Mouse (Mus musculus): ENCODE data around the gene Haghl. TPM values are rescaled to one million over a fixed set of nuclear protein-coding genes. Genes with fewer than 3 reads are reported as not detected.
"Not testable (repeated sequence)": the region's sequence is repeated elsewhere in the genome, so short reads cannot be mapped to it uniquely, and the experiment has no call there.

Haghl gene
- total and polyA plus RNA-seq, 3 experiments = 16.6 to 67.2 (median 33.7) TPM

DNA sequence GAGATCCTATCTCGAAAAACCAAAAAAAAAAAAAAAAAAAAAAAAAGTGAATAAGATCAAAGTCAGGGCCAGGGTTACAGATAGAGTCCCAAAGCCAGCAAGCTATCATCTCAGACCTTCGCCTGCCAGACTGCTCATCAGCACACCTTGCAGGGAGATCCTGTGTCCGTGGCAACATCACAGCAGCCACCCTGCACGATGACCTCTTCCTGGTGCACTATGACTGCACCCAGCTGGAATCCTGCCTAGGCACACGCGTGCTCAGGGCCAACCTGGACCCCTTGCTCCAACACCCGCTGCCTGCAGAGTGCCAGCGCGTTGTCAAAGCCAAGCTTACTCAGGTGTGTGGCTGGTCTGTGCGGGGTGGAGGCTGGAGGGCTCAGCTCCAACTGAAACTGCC is 41.2 kb downstream of the Haghl start:
- DNase-seq = peak; percentile 50

DNA sequence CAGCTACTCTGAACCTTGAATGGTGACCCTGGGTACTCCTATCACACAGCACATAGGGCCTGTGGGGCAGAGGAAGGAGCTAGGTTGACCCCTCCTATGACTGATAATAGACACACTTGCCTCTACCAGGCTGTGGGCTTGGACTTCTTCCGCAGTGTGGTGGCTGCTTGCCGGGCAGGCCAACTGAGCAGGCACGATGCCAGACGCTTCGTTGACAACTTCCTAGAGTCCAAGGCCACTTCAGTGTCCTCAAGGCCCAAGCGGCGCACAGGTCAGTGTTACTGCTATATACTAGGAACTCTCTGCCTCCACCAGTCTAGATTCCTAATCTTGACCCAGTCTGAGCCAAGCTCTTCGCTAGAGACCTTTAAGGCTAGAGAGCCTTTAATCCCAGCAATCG is 41.6 kb downstream of the Haghl start:
- peak; percentile 84 for DNase-seq

DNA sequence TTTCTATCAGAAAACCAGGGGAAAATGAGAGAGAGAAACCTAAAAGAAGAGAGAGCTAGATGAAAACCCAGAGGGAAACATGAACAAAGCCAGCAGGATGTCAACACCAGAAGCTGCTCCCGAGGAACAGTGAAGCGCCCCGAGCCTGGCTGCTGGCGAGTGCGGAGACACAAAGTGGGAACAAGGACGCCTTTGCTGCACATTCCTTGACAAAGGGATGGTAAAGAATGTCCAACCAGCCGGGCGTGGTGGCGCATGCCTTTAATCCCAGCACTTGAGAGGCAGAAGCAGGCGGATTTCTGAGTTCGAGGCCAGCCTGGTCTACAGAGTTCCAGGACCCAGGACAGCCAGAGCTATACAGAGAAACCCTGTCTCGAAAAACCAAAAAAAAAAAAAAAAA is 44.0 kb downstream of the Haghl start:
- not testable (repeated sequence) for DNase-seq

DNA sequence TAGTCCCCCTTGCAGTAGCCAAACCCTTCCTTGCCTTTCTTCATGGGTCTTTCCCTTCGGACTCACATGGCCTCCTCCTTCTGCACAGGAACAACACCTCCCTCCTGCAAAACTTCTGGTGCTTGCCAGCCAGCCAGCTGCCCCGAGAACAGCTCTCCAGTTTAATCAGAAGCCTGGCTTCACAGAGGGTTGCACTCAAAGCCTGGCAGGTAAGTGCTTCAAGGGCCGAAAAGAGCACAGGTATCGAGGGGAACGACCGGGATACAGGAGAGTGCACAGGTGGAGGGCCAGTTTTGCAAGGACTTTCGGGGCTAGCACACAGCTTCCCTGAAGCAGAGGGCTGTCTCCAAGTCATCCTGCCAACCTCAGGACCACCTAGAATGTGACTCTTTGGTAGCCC is 46.6 kb downstream of the Haghl start:
- no peak for DNase-seq

DNA sequence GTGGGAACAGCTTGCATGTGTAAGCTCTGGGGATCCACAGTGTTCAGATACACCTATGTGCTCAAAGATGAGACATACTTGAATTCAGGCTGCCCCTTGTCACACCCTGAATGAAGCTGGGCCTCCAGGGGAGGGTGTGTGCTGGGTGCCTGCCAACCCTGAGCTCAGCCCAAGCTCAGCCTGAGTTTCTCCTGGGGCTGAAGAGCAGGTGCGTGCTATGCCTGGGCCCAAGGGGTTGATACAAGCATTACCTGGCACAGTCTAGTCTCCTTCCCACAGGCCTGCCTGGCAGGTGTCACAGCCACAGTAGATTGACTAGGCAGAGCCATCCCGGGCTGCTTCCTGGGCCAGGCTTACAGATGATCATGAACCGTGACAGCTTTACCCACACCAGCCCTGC is 49.7 kb downstream of the Haghl start, which contains the start of gene Mslnl:
Mslnl (plus strand) TSS at position 298 of the 400 bp plus-strand sequence.
- DNase-seq = no peak

DNA sequence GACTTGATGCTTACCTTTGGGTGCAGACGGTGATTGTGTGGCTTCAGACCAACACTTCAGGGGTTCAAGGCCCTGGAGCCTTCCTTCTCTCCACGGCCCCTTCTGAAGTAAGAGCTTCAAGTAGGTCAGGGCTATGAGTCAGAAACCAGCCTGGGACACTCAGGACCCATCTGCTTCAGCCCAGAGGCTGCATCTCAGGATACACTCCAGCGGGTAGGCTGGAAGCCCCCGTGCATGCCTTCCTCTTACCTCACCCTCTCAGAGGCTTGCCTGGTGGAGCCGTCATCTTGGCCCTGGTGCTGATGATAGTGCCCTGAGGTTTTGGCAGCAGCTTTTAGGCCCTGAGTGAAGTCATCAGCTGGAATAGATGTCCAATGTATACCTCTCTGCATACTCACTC is 50.2 kb downstream of the Haghl start:
- DNase-seq = peak; percentile 53

DNA sequence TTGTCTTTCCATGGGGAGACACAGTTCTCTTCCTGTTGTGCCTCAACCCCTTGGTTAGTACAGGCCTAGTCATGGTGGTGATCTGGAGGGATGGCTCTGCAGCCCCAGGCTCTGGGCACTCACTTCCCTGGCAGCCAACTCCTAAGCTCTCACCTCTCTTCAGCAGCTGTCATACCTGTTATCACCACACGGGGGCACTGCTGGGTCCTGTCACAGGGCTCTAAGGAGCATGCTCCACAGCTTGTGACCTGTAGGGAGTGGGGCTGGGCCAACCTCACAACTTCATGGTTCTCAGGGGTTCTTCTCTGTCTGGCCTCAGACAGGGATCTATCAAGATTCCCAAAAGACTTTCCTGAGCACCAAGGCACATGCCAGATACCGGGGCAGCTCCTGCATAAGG is 53.4 kb downstream of the Haghl start:
- DNase-seq = peak; percentile 85

Small RNAs within 50 kb of the gene (microRNA-seq; reads per million reads assigned to microRNA genes)
- gene Gm25083 (0 reads per million in 2 experiments), gene Mir3082 (1.3 to 2.1 reads per million in 2 experiments), gene Mir6966 (1.1 to 1.7 reads per million in 2 experiments)

Other genes starting within 250 kb of the Haghl start
- 1 to 10 TPM in 1 of 2 experiments, under 1 TPM in 1; 0.83 to 1.5 TPM for gene Sox8, start 215.0 kb downstream of the Haghl start, total RNA-seq (2021)
- 1.6 and 2.8 TPM in 2 replicates for gene Sox8, start 215.0 kb downstream of the Haghl start, polyA plus RNA-seq (2012; rRNA removed)
- gene Lmf1, start 206.6 kb downstream of the Haghl start, total RNA-seq (2021) = 10 to 100 TPM; 40.4 to 42.6 TPM
- gene Lmf1, start 206.6 kb downstream of the Haghl start, polyA plus RNA-seq (2012; rRNA removed) = 30.3 and 35.8 TPM in 2 replicates
- gene Gng13, start 68.5 kb downstream of the Haghl start, total RNA-seq (2021) = 1 to 10 TPM; 1.1 to 1.4 TPM
- gene Gng13, start 68.5 kb downstream of the Haghl start, polyA plus RNA-seq (2012; rRNA removed) = not detected in 2 replicates
- gene Chtf18, start 58.3 kb downstream of the Haghl start, total RNA-seq (2021) = 1 to 10 TPM; 1.8 to 2.3 TPM
- 3.0 and 4.1 TPM in 2 replicates for gene Chtf18, start 58.3 kb downstream of the Haghl start, polyA plus RNA-seq (2012; rRNA removed)
- 10 to 100 TPM; 10.3 to 14.6 TPM for gene Rpusd1, start 58.0 kb downstream of the Haghl start, total RNA-seq (2021)
- gene Rpusd1, start 58.0 kb downstream of the Haghl start, polyA plus RNA-seq (2012; rRNA removed) = 87.7 and 100 TPM in 2 replicates
- not detected for gene Mslnl, start 49.6 kb downstream of the Haghl start, total RNA-seq (2021)
- 0.18 and 0.26 TPM in 2 replicates for gene Mslnl, start 49.6 kb downstream of the Haghl start, polyA plus RNA-seq (2012; rRNA removed)
- 10 to 100 TPM in 1 of 2 experiments, 1 to 10 TPM in 1; 6.0 to 10.3 TPM for gene Msln, start 31.3 kb downstream of the Haghl start, total RNA-seq (2021)
- 4.1 and 5.2 TPM in 2 replicates for gene Msln, start 31.3 kb downstream of the Haghl start, polyA plus RNA-seq (2012; rRNA removed)
- gene Narfl, start 11.9 kb downstream of the Haghl start, total RNA-seq (2021) = 10 to 100 TPM; 31.0 to 31.2 TPM
- gene Narfl, start 11.9 kb downstream of the Haghl start, polyA plus RNA-seq (2012; rRNA removed) = 18.9 and 22.1 TPM in 2 replicates
- gene Ccdc78, start 907 bp upstream of the Haghl start, total RNA-seq (2021) = not detected
- gene Ccdc78, start 907 bp upstream of the Haghl start, polyA plus RNA-seq (2012; rRNA removed) = 0.11 TPM in 2 replicates
- 10 to 100 TPM; 52.0 to 81.1 TPM for gene Fam173a, start 7.2 kb upstream of the Haghl start, total RNA-seq (2021)
- gene Fam173a, start 7.2 kb upstream of the Haghl start, polyA plus RNA-seq (2012; rRNA removed) = 125 and 146 TPM in 2 replicates
- 1 to 10 TPM in 1 of 2 experiments, not detected in 1; 1.2 TPM for gene AC134908.4, start 10.0 kb upstream of the Haghl start, total RNA-seq (2021)
- 0.96 TPM in 1 of 2 replicates, not detected in the other for gene AC134908.4, start 10.0 kb upstream of the Haghl start, polyA plus RNA-seq (2012; rRNA removed)
- gene Metrn, start 11.5 kb upstream of the Haghl start, total RNA-seq (2021) = 10 to 100 TPM; 16.8 to 33.1 TPM
- 121 and 176 TPM in 2 replicates for gene Metrn, start 11.5 kb upstream of the Haghl start, polyA plus RNA-seq (2012; rRNA removed)
- gene Fbxl16, start 23.4 kb upstream of the Haghl start, total RNA-seq (2021) = 10 to 100 TPM; 26.6 to 54.4 TPM
- 60.7 and 90.6 TPM in 2 replicates for gene Fbxl16, start 23.4 kb upstream of the Haghl start, polyA plus RNA-seq (2012; rRNA removed)
- gene Wdr24, start 38.0 kb upstream of the Haghl start, total RNA-seq (2021) = 10 to 100 TPM; 19.1 to 20.8 TPM
- 29.5 and 38.3 TPM in 2 replicates for gene Wdr24, start 38.0 kb upstream of the Haghl start, polyA plus RNA-seq (2012; rRNA removed)
- gene Jmjd8, start 43.2 kb upstream of the Haghl start, total RNA-seq (2021) = 100 to 1,000 TPM in 1 of 2 experiments, 10 to 100 TPM in 1; 99.4 to 111 TPM
- 99.1 and 121 TPM in 2 replicates for gene Jmjd8, start 43.2 kb upstream of the Haghl start, polyA plus RNA-seq (2012; rRNA removed)
- 100 to 1,000 TPM; 149 to 184 TPM for gene Stub1, start 47.7 kb upstream of the Haghl start, total RNA-seq (2021)
- 224 and 236 TPM in 2 replicates for gene Stub1, start 47.7 kb upstream of the Haghl start, polyA plus RNA-seq (2012; rRNA removed)
- 10 to 100 TPM in 1 of 2 experiments, 1 to 10 TPM in 1; 9.8 to 47.1 TPM for gene Rhbdl1, start 51.6 kb upstream of the Haghl start, total RNA-seq (2021)
- gene Rhbdl1, start 51.6 kb upstream of the Haghl start, polyA plus RNA-seq (2012; rRNA removed) = 88.1 and 142 TPM in 2 replicates
- gene Gm20683, start 56.1 kb upstream of the Haghl start, total RNA-seq (2021) = 10 to 100 TPM; 14.0 to 16.3 TPM
- 192 and 239 TPM in 2 replicates for gene Gm20683, start 56.1 kb upstream of the Haghl start, polyA plus RNA-seq (2012; rRNA removed)
- 100 to 1,000 TPM; 107 to 127 TPM for gene Rhot2, start 59.2 kb upstream of the Haghl start, total RNA-seq (2021)
- 180 and 193 TPM in 2 replicates for gene Rhot2, start 59.2 kb upstream of the Haghl start, polyA plus RNA-seq (2012; rRNA removed)
- 10 to 100 TPM; 13.9 to 15.1 TPM for gene Wdr90, start 75.8 kb upstream of the Haghl start, total RNA-seq (2021)
- gene Wdr90, start 75.8 kb upstream of the Haghl start, polyA plus RNA-seq (2012; rRNA removed) = 75.1 and 83.0 TPM in 2 replicates
- gene Mcrip2, start 83.1 kb upstream of the Haghl start, total RNA-seq (2021) = 100 to 1,000 TPM; 302 to 466 TPM
- gene Mcrip2, start 83.1 kb upstream of the Haghl start, polyA plus RNA-seq (2012; rRNA removed) = 1,490 and 1,757 TPM in 2 replicates
- gene Mettl26, start 89.4 kb upstream of the Haghl start, total RNA-seq (2021) = 100 to 1,000 TPM in 1 of 2 experiments, 10 to 100 TPM in 1; 90.9 to 141 TPM
- gene Mettl26, start 89.4 kb upstream of the Haghl start, polyA plus RNA-seq (2012; rRNA removed) = 350 and 376 TPM in 2 replicates
- gene Wfikkn1, start 95.2 kb upstream of the Haghl start, total RNA-seq (2021) = 1 to 10 TPM in 1 of 2 experiments, under 1 TPM in 1; 0.52 to 2.1 TPM
- 2.1 and 2.5 TPM in 2 replicates for gene Wfikkn1, start 95.2 kb upstream of the Haghl start, polyA plus RNA-seq (2012; rRNA removed)
- 10 to 100 TPM; 21.1 to 27.3 TPM for gene Rab40c, start 134.1 kb upstream of the Haghl start, total RNA-seq (2021)
- 52.1 and 68.8 TPM in 2 replicates for gene Rab40c, start 134.1 kb upstream of the Haghl start, polyA plus RNA-seq (2012; rRNA removed)
- 100 to 1,000 TPM; 105 to 121 TPM for gene Pigq, start 159.3 kb upstream of the Haghl start, total RNA-seq (2021)
- gene Pigq, start 159.3 kb upstream of the Haghl start, polyA plus RNA-seq (2012; rRNA removed) = 160 and 187 TPM in 2 replicates
- gene Nhlrc4, start 159.3 kb upstream of the Haghl start, total RNA-seq (2021) = not detected
- not detected in 2 replicates for gene Nhlrc4, start 159.3 kb upstream of the Haghl start, polyA plus RNA-seq (2012; rRNA removed)
- gene A930017K11Rik, start 166.9 kb upstream of the Haghl start, total RNA-seq (2021) = not detected
- gene A930017K11Rik, start 166.9 kb upstream of the Haghl start, polyA plus RNA-seq (2012; rRNA removed) = 0.13 TPM in 1 of 2 replicates, not detected in the other
- 10 to 100 TPM; 16.3 to 18.1 TPM for gene Capn15, start 200.1 kb upstream of the Haghl start, total RNA-seq (2021)
- 49.0 and 51.5 TPM in 2 replicates for gene Capn15, start 200.1 kb upstream of the Haghl start, polyA plus RNA-seq (2012; rRNA removed)

All from adrenal gland, adult 2 months (tissue).